Mouse (Mus musculus) heart, embryonic 11.5 days (tissue): Measurements from ENCODE around the gene Olfr50. TPM values are rescaled to one million over a fixed set of nuclear protein-coding genes. Genes with fewer than 3 reads are reported as not detected.

Experiments used
- ATAC-seq: fragments of 200-750 bp; cut with Nextera tagmentation; replicated peaks from 2 replicates; pipeline ENCODE4 v1.8.0; 2017; ENCODE audit warnings: moderate library complexity; ENCODE audit not compliant: insufficient number of reproducible peaks, low FRiP score, low TSS enrichment
- H3K27ac ChIP-seq: fragments of 300-500 bp; sonication (generic); 2 replicates; pipeline ENCODE4 v1.5.1; 2014; ENCODE audit warnings: mild to moderate bottlenecking, low read depth, low read length
- H3K27me3 ChIP-seq: fragments of 300-500 bp; sonication (generic); 2 replicates; pipeline ENCODE4 v1.6.1; 2014; ENCODE audit warnings: mild to moderate bottlenecking, low read length, mixed read lengths; ENCODE audit not compliant: control insufficient read depth, insufficient read depth
- H3K36me3 ChIP-seq: fragments of 300-500 bp; sonication (generic); 2 replicates; pipeline ENCODE4 v1.6.1; 2014; ENCODE audit warnings: mild to moderate bottlenecking, low read length, moderate library complexity, mixed read lengths; ENCODE audit not compliant: control insufficient read depth, insufficient read depth
- H3K4me1 ChIP-seq: fragments of 300-500 bp; sonication (generic); 2 replicates; pipeline ENCODE4 v1.6.1; 2014; ENCODE audit warnings: low read length; ENCODE audit not compliant: control insufficient read depth, insufficient read depth
- H3K4me2 ChIP-seq: fragments of 300-500 bp; sonication (generic); 2 replicates; pipeline ENCODE4 v1.6.1; 2014; ENCODE audit warnings: mild to moderate bottlenecking, moderate library complexity
- H3K4me3 ChIP-seq: fragments of 300-500 bp; sonication (generic); 2 replicates; pipeline ENCODE4 v1.5.1; 2014; ENCODE audit warnings: low read depth, low read length
- H3K9ac ChIP-seq: fragments of 300-500 bp; sonication (generic); 2 replicates; pipeline ENCODE4 v1.6.1; 2014; ENCODE audit warnings: mild to moderate bottlenecking, low read depth, low read length, moderate library complexity
- H3K9me3 ChIP-seq: fragments of 300-500 bp; sonication (generic); replicated peaks from 2 replicates; pipeline ENCODE4 v1.6.1; 2016; ENCODE audit warnings: low read length; ENCODE audit not compliant: control insufficient read depth
- WGBS: fragments of 180-500 bp; shearing (Covaris S2); extraction: QIAGEN DNeasy Blood & Tissue Kit; methylation state at CpG from one replicate; pipeline ENCODE4 v1.1.7; 2014; ENCODE audit not compliant: insufficient replicate concordance; 5-methylcytosine and 5-hydroxymethylcytosine counted together
- polyA plus RNA-seq: library from polyadenylated mRNA; unstranded; fragments of >200 nt; fragmentation: Nextera tagmentation; extraction: Ambion mirVana; gene quantifications from 2 replicates; pipeline ENCODE4 v1.2.1, GENCODE M21; 2014

The Olfr50 gene
- polyA plus RNA-seq: not detected in 2 replicates

- Histone ChIP-seq H3K4me2 (no peak within 1 kb of the TSS), H3K27me3 (no peaks in the 10 kb centered on the region), H3K9me3 (peaks cover 6% of the 10 kb centered on the region; the same call in 1 of the 2 replicates), H3K4me3 (no peak within 1 kb of the TSS), H3K9ac (no peak within 1 kb of the TSS), H3K27ac (no peak within 1 kb of the TSS), H3K4me1 (no peaks in the 10 kb centered on the region), H3K36me3 (no peaks in the 10 kb centered on the region)
- no peak for ATAC-seq
- WGBS: 67% methylated on average over 2 of the region's 2 CpGs
Measured at GRCm38 (mm10) chr2:36790238-36790637, at the start of gene Olfr50. TSS of gene Olfr50 (plus strand) at chr2:36790538.

- Histone ChIP-seq H3K4me3 (no peak within 1 kb of the TSS), H3K36me3 (no peaks in the 10 kb centered on the region), H3K9me3 (peaks cover 6% of the 10 kb centered on the region; the same call in 1 of the 2 replicates), H3K27ac (no peak within 1 kb of the TSS), H3K27me3 (no peaks in the 10 kb centered on the region), H3K4me1 (no peaks in the 10 kb centered on the region), H3K4me2 (no peak within 1 kb of the TSS), H3K9ac (no peak within 1 kb of the TSS)
- no peak for ATAC-seq
- 67% methylated on average over 2 of the region's 2 CpGs for WGBS
Measured at GRCm38 (mm10) chr2:36783976-36784375, 6.4 kb upstream of the Olfr50 start, which contains the start of gene Olfr348. TSS of gene Olfr348 (plus strand) at chr2:36784276.

GRCm38 (mm10) chr2:36816932-36817331 is 26.6 kb downstream of the Olfr50 start, which contains the start of gene Olfr3:
TSS of gene Olfr3 (minus strand) at chr2:36817032.
- Histone ChIP-seq H3K27ac (no peak within 1 kb of the TSS), H3K4me1 (no peaks in the 10 kb centered on the region)
- 63% methylated on average over 1 of the region's 1 CpGs for WGBS

GRCm38 (mm10) chr2:36846010-36846409 is 55.7 kb downstream of the Olfr50 start, which contains the start of gene Olfr350:
TSS of gene Olfr350 (plus strand) at chr2:36846310.
- ATAC-seq: no peak
- H3K9me3 ChIP-seq: peaks cover 7% of the 10 kb centered on the region
- WGBS: 88% methylated on average over 1 of the region's 1 CpGs
- no peak within 1 kb of the TSS for H3K27ac ChIP-seq
- H3K4me1 ChIP-seq: no peaks in the 10 kb centered on the region
- H3K27me3 ChIP-seq: no peaks in the 10 kb centered on the region
- H3K4me2 ChIP-seq: no peak within 1 kb of the TSS
- no peak within 1 kb of the TSS for H3K9ac ChIP-seq
- no peak within 1 kb of the TSS for H3K4me3 ChIP-seq
- H3K36me3 ChIP-seq: no peaks in the 10 kb centered on the region

More at GRCm38 (mm10) chr2:36816932-36817331, 26.6 kb downstream of the Olfr50 start, which contains the start of gene Olfr3:
- no peak within 1 kb of the TSS for H3K4me3 ChIP-seq
- ATAC-seq: no peak
- peaks cover 5% of the 10 kb centered on the region; the same call in 1 of the 2 replicates for H3K9me3 ChIP-seq
- H3K27me3 ChIP-seq: no peaks in the 10 kb centered on the region
- H3K36me3 ChIP-seq: no peaks in the 10 kb centered on the region
- H3K4me2 ChIP-seq: no peak within 1 kb of the TSS
- no peak within 1 kb of the TSS for H3K9ac ChIP-seq

Other genes with a start within 250 kb of the Olfr50 start
- gene Olfr344, start 223.9 kb upstream of the Olfr50 start, polyA plus RNA-seq: not detected in 2 replicates
- not detected in 2 replicates for gene Olfr345, start 150.5 kb upstream of the Olfr50 start, polyA plus RNA-seq
- gene Olfr346, start 104.8 kb upstream of the Olfr50 start, polyA plus RNA-seq: not detected in 2 replicates
- not detected in 2 replicates for gene Olfr347, start 58.6 kb upstream of the Olfr50 start, polyA plus RNA-seq
- not detected in 2 replicates for gene Olfr348, start 6.3 kb upstream of the Olfr50 start, polyA plus RNA-seq
- not detected in 2 replicates for gene Olfr3, start 26.5 kb downstream of the Olfr50 start, polyA plus RNA-seq
- not detected in 2 replicates for gene Olfr350, start 55.8 kb downstream of the Olfr50 start, polyA plus RNA-seq
- not detected in 2 replicates for gene Olfr351, start 72.1 kb downstream of the Olfr50 start, polyA plus RNA-seq
- gene Olfr352, start 77.9 kb downstream of the Olfr50 start, polyA plus RNA-seq: not detected in 2 replicates
- gene Olfr353, start 102.4 kb downstream of the Olfr50 start, polyA plus RNA-seq: not detected in 2 replicates
- gene Olfr354, start 115.1 kb downstream of the Olfr50 start, polyA plus RNA-seq: not detected in 2 replicates
- gene Olfr355, start 138.4 kb downstream of the Olfr50 start, polyA plus RNA-seq: not detected in 2 replicates
- not detected in 2 replicates for gene Olfr356, start 146.6 kb downstream of the Olfr50 start, polyA plus RNA-seq
- gene Olfr357, start 203.3 kb downstream of the Olfr50 start, polyA plus RNA-seq: not detected in 2 replicates
- not detected in 2 replicates for gene Olfr358, start 218.8 kb downstream of the Olfr50 start, polyA plus RNA-seq